Mouse (Mus musculus): ENCODE measurements at regions not wholly inside any gene's neighbourhood (a gene's known extent, or its start where the extent isn't known, plus 50 kb on each side); places are given as distances from the start of the nearest gene placed in this dataset.
A peak's percentile ranks its signal among the peaks of the same experiment; 100 is the strongest.

- no peak for DNase-seq
These were observed 247.8 kb upstream of the Kcnab2 start for GRCm38 (mm10) chr4:152725423-152725822.

- no peak for DNase-seq
These were observed 247.1 kb upstream of the Kcnab2 start for GRCm38 (mm10) chr4:152724741-152725140.

- no peak for DNase-seq
These were observed 246.4 kb upstream of the Kcnab2 start for GRCm38 (mm10) chr4:152724026-152724425.

- DNase-seq, result no peak
These were observed 242.9 kb upstream of the Kcnab2 start for GRCm38 (mm10) chr4:152720528-152720927.

GRCm38 (mm10) chr4:152719416-152720127 lies 241.9 kb upstream of the Kcnab2 start:
- no peak for DNase-seq

GRCm38 (mm10) chr4:152710339-152710738 lies 232.7 kb upstream of the Kcnab2 start:
- no peak for DNase-seq

- no peak for DNase-seq
These were observed 222.5 kb upstream of the Kcnab2 start for GRCm38 (mm10) chr4:152700217-152700616.

- DNase-seq, result no peak
These were observed 219.7 kb upstream of the Kcnab2 start for GRCm38 (mm10) chr4:152697247-152697960.

- no peak for DNase-seq
These were observed 214.1 kb upstream of the Kcnab2 start for GRCm38 (mm10) chr4:152691735-152692134.

GRCm38 (mm10) chr4:152691302-152691701 lies 213.6 kb upstream of the Kcnab2 start:
- no peak for DNase-seq

GRCm38 (mm10) chr4:152690766-152691165 lies 213.1 kb upstream of the Kcnab2 start:
- no peak for DNase-seq

GRCm38 (mm10) chr4:152689831-152690230 lies 212.2 kb upstream of the Kcnab2 start:
- no peak for DNase-seq

GRCm38 (mm10) chr4:152686509-152687081 lies 208.9 kb upstream of the Kcnab2 start:
- DNase-seq, result no peak

- no peak for DNase-seq
These were observed 196.5 kb upstream of the Kcnab2 start for GRCm38 (mm10) chr4:152674140-152674539.

- DNase-seq, result peak; percentile 13
These were observed 185.8 kb upstream of the Kcnab2 start for GRCm38 (mm10) chr4:152663482-152663881.

GRCm38 (mm10) chr4:152663069-152663468 lies 185.4 kb upstream of the Kcnab2 start:
- no peak for DNase-seq

- DNase-seq, result no peak
These were observed 184.8 kb upstream of the Kcnab2 start for GRCm38 (mm10) chr4:152662439-152662838.

GRCm38 (mm10) chr4:152650198-152650597 lies 172.5 kb upstream of the Kcnab2 start:
- DNase-seq, result no peak

GRCm38 (mm10) chr4:152647620-152648019 lies 169.9 kb upstream of the Kcnab2 start:
- DNase-seq, result peak; percentile 22

- no peak for DNase-seq
These were observed 169.4 kb upstream of the Kcnab2 start for GRCm38 (mm10) chr4:152647084-152647483.

GRCm38 (mm10) chr4:152637088-152637487 lies 159.4 kb upstream of the Kcnab2 start:
- DNase-seq, result no peak

GRCm38 (mm10) chr4:152633896-152634295 lies 156.2 kb upstream of the Kcnab2 start:
- DNase-seq, result no peak

- DNase-seq, result no peak
These were observed 150.4 kb upstream of the Kcnab2 start for GRCm38 (mm10) chr4:152628111-152628510.
